Mouse (Mus musculus) midbrain, embryonic 11.5 days (tissue): Measurements from ENCODE around the gene Papola. TPM values are rescaled to one million over a fixed set of nuclear protein-coding genes. Genes with fewer than 3 reads are reported as not detected.

Experiments
- ATAC-seq: fragments of 200-750 bp; cut with Nextera tagmentation; 2 replicates; pipeline ENCODE4 v1.8.0; 2017; ENCODE audit warnings: moderate TSS enrichment, moderate library complexity; ENCODE audit not compliant: low FRiP score
- DNase-seq: peaks from one replicate; pipeline ENCODE4 v3.0.0; 2015; ENCODE audit warnings: low spot score; ENCODE audit errors: missing footprints
- H3K27ac ChIP-seq: fragments of 300-500 bp; sonication (generic); 2 replicates; pipeline ENCODE4 v1.5.1; 2014; ENCODE audit warnings: low read depth, low read length
- H3K27me3 ChIP-seq: fragments of 300-500 bp; sonication (generic); 2 replicates; pipeline ENCODE4 v1.6.1; 2014; ENCODE audit warnings: mild to moderate bottlenecking, low read length, moderate library complexity, mixed read lengths; ENCODE audit not compliant: control insufficient read depth, insufficient read depth
- H3K36me3 ChIP-seq: fragments of 300-500 bp; sonication (generic); 2 replicates; pipeline ENCODE4 v1.6.1; 2014; ENCODE audit warnings: mild to moderate bottlenecking, low read length, moderate library complexity, mixed read lengths; ENCODE audit not compliant: control insufficient read depth, insufficient read depth
- H3K4me1 ChIP-seq: fragments of 300-500 bp; sonication (generic); 2 replicates; pipeline ENCODE4 v1.6.1; 2014; ENCODE audit warnings: low read length; ENCODE audit not compliant: control insufficient read depth, insufficient read depth
- H3K4me2 ChIP-seq: fragments of 300-500 bp; sonication (generic); 2 replicates; pipeline ENCODE4 v1.6.1; 2014; ENCODE audit warnings: mild to moderate bottlenecking, moderate library complexity
- H3K4me3 ChIP-seq: fragments of 300-500 bp; sonication (generic); 2 replicates; pipeline ENCODE4 v1.5.1; 2014; ENCODE audit warnings: low read depth, low read length
- H3K9ac ChIP-seq: fragments of 300-500 bp; sonication (generic); 2 replicates; pipeline ENCODE4 v1.6.1; 2014; ENCODE audit warnings: low read length
- H3K9me3 ChIP-seq: fragments of 300-500 bp; sonication (generic); 2 replicates; pipeline ENCODE4 v1.6.1; 2016; ENCODE audit warnings: low read length; ENCODE audit not compliant: control insufficient read depth
- WGBS: fragments of 180-500 bp; shearing (Covaris S2); extraction: QIAGEN DNeasy Blood & Tissue Kit; methylation state at CpG from one replicate; pipeline ENCODE4 v1.1.7; 2014; 5-methylcytosine and 5-hydroxymethylcytosine counted together
- polyA plus RNA-seq: library from polyadenylated mRNA; unstranded; fragments of >200 nt; fragmentation: Nextera tagmentation; extraction: Ambion mirVana; gene quantifications from 2 replicates; pipeline ENCODE4 v1.2.1, GENCODE M21; 2014

The Papola gene
- polyA plus RNA-seq, 1 experiment from 2014 or later = 253 TPM

DNA sequence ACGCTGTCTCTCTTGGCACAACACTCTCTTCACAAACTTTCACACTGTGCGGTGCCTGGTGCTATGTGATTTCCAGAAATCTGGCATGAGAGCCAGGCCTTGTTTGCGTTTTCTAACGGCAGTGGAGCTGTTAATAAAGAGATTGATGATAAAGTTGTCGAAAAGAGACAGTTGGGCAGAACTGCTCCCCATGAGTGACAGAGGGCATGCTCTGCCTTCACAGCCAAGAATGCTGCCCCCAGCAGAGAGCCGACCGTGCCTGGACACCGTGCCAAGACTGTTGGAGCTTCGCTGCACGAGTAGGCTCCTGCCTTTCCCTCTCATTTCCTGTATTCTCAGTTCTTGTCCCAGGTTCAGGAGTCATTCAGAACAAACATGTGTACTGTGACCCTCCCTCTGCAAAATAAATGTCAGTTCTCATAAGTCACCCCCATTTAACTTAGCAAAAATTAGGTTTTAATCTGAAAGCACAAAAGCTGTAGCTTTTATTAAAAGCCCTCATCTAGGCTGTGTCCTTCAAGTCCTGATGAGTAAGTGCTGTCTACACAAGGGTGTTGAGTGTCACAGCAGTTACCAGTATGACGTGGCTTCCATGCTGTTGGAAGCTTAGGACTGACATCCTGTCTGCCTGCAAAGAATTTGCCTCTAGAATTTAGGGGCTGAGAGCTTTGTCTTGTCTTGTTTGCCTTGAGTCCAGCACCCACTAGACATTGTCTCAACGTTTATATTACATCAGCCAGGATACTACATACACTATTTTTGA lies 58.9 kb downstream of the Papola start:
- 85% methylated on average over 12 of the region's 12 CpGs for WGBS
- no peak for DNase-seq
- no peak overlapping the region for H3K9ac ChIP-seq
- H3K4me3 ChIP-seq = no peak overlapping the region
- H3K36me3 ChIP-seq = peaks cover 9% of the 10 kb centered on the region; the same call in 1 of the 2 replicates
- no peak overlapping the region for H3K27ac ChIP-seq
- H3K9me3 ChIP-seq = no peaks in the 10 kb centered on the region
- H3K4me2 ChIP-seq = no peak overlapping the region
- ATAC-seq = no peak
- H3K4me1 ChIP-seq = no peaks in the 10 kb centered on the region
- no peaks in the 10 kb centered on the region for H3K27me3 ChIP-seq

DNA sequence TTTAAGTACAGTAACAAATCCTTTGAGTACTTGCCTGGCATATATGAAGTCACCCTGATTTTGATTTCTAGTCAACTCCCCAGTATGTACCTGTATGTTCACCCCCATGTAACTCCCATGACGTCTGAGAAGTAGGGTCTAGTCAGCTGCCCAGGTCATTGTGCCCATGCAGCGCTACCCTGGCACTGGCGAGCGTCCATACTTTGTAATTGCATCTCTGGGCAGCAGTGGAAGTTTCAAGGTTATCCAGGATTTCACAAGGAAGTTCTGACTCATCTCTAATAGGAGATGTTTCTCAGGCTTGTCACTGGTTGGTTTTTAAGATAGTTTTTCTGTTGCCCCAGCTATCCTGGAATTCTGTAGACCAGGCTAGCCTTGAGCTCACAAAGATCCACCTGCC lies 59.9 kb downstream of the Papola start:
- no peak for ATAC-seq
- 94% methylated on average over 4 of the region's 4 CpGs for WGBS

DNA sequence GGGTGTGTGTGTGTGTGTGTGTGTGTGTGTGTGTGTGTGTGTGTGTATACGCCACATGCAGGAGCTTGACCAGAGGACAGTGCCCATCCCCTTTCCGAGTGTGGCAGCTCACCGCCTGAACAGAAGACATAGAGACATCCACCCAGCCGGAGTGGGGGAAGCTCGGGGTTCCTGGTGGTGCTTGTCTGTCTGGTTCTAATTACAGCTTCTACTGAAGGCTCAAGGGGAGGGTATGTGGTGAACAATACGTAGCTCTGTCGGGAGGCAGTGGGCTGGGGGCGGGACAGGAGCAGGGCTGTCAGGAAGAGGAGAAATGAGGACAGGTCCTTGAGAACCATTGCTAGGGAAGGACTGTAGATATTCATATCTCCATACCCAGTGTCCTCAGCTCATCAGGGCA lies 64.6 kb downstream of the Papola start:
- Histone ChIP-seq H3K9ac (no peak overlapping the region), H3K4me3 (no peak overlapping the region), H3K9me3 (no peaks in the 10 kb centered on the region), H3K27me3 (no peaks in the 10 kb centered on the region), H3K36me3 (no peaks in the 10 kb centered on the region), H3K27ac (no peak overlapping the region), H3K4me1 (no peaks in the 10 kb centered on the region), H3K4me2 (no peak overlapping the region)
- no peak for ATAC-seq
- WGBS = 73% methylated on average over 8 of the region's 8 CpGs
- no peak for DNase-seq

More for the DNA sequence above, 59.9 kb downstream of the Papola start:
- H3K27ac ChIP-seq = no peak overlapping the region
- no peak overlapping the region for H3K4me3 ChIP-seq
- no peak overlapping the region for H3K4me2 ChIP-seq
- H3K4me1 ChIP-seq = no peaks in the 10 kb centered on the region
- no peaks in the 10 kb centered on the region for H3K27me3 ChIP-seq
- H3K36me3 ChIP-seq = peaks cover 9% of the 10 kb centered on the region; the same call in 1 of the 2 replicates
- DNase-seq = no peak
- H3K9me3 ChIP-seq = no peaks in the 10 kb centered on the region
- H3K9ac ChIP-seq = no peak overlapping the region

GRCm38 (mm10) chr12:105850675-105851074 lies 66.2 kb downstream of the Papola start:
- H3K4me3 ChIP-seq = no peak overlapping the region
- H3K4me2 ChIP-seq = no peak overlapping the region
- no peaks in the 10 kb centered on the region for H3K9me3 ChIP-seq
- H3K27ac ChIP-seq = no peak overlapping the region
- DNase-seq (no peak), ATAC-seq (no peak)
- H3K27me3 ChIP-seq = no peaks in the 10 kb centered on the region
- H3K36me3 ChIP-seq = no peaks in the 10 kb centered on the region
- no peak overlapping the region for H3K9ac ChIP-seq
- WGBS = 77% methylated on average over 9 of the region's 9 CpGs
- no peaks in the 10 kb centered on the region for H3K4me1 ChIP-seq

DNA sequence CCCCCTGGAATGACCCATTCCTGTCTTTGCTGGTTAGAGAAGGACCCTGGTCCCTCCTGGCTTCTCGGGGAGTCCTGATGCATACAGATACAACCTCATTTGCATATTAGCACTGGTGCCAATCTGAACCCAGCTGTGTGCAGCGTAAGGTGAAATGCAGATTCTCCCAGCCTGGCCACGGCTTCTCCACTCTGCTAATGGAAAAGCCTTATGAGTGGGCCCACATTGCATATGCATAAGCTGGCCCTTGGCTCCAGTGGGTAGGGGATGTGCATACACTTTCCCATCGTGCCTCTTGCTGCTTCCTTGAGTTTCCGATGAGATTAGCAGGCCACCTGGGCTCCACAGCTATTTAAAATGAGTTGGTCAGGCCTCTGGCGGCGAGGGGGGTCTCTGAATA lies 68.3 kb downstream of the Papola start:
- Histone ChIP-seq H3K4me1 (no peaks in the 10 kb centered on the region), H3K9ac (no peak overlapping the region), H3K4me3 (no peak overlapping the region), H3K9me3 (no peaks in the 10 kb centered on the region), H3K4me2 (no peak overlapping the region), H3K36me3 (no peaks in the 10 kb centered on the region), H3K27ac (no peak overlapping the region), H3K27me3 (no peaks in the 10 kb centered on the region)
- WGBS = 52% methylated on average over 7 of the region's 7 CpGs
- no peak for DNase-seq
- ATAC-seq = peak; percentile 45; the same call in 1 of the 2 replicates

DNA sequence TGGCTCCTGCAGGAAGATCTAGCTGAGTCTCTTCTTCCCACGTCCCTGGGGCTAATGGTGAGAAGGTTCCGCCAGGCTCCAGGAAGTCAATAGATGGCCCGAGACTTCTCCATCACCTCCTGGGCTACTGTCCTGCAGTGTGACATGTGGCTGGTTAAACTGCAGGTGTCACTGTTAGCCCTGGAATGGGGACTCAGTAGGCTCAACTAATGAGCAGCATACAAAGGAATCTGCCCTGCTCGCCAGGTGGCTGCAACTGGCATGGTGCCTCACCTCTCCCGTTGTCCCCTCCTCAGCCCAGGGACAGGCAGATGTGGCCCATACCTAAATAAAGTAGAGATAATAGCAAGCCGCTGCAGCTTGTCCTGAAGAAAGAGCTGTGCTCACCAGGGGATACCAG lies 70.1 kb downstream of the Papola start:
- no peaks in the 10 kb centered on the region for H3K4me1 ChIP-seq
- no peak overlapping the region for H3K27ac ChIP-seq
- no peak overlapping the region for H3K4me2 ChIP-seq
- no peak overlapping the region for H3K4me3 ChIP-seq
- H3K27me3 ChIP-seq = no peaks in the 10 kb centered on the region
- no peaks in the 10 kb centered on the region for H3K36me3 ChIP-seq
- no peak for DNase-seq
- WGBS = 37% methylated on average over 6 of the region's 6 CpGs
- H3K9ac ChIP-seq = no peak overlapping the region
- ATAC-seq = 0 out of 2 replicates have a peak, but pooled peaks have one; percentile 47
- no peaks in the 10 kb centered on the region for H3K9me3 ChIP-seq

- no peak overlapping the region for H3K4me2 ChIP-seq
- no peaks in the 10 kb centered on the region for H3K27me3 ChIP-seq
- ATAC-seq (no peak), DNase-seq (no peak)
- H3K36me3 ChIP-seq = no peaks in the 10 kb centered on the region
- no peak overlapping the region for H3K9ac ChIP-seq
- no peaks in the 10 kb centered on the region; the same call in 1 of the 2 replicates for H3K9me3 ChIP-seq
- no peak overlapping the region for H3K4me3 ChIP-seq
- no peaks in the 10 kb centered on the region for H3K4me1 ChIP-seq
- 83% methylated on average over 5 of the region's 5 CpGs for WGBS
- H3K27ac ChIP-seq = no peak overlapping the region
These were observed 73.6 kb downstream of the Papola start for GRCm38 (mm10) chr12:105857902-105858640.

DNA sequence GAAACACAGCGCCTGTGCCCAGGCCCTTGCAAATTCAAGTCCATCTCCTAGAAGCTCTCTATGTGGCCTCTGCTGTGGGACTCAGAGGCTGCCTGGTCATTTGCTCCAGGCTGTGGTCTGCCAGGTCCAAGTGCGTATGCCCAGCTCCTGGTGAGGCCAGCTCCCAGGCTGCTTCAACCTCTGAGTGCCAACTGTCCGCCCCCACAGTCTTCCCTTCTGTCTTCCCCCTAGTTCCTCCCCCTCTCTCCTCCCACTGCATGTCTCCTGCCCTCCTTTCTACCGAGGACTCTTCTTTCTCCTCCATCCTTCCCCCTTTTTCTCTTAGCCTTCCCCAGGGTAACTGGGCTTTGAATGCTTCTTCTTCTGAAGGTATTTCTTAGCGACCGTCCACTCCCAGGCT lies 77.6 kb downstream of the Papola start:
- Histone ChIP-seq H3K4me1 (no peaks in the 10 kb centered on the region), H3K9me3 (no peaks in the 10 kb centered on the region; the same call in 1 of the 2 replicates), H3K4me2 (no peak overlapping the region), H3K9ac (no peak overlapping the region), H3K4me3 (no peak overlapping the region), H3K27me3 (no peaks in the 10 kb centered on the region), H3K36me3 (no peaks in the 10 kb centered on the region), H3K27ac (no peak overlapping the region)
- WGBS = 69% methylated on average over 6 of the region's 6 CpGs
- ATAC-seq (no peak), DNase-seq (no peak)

DNA sequence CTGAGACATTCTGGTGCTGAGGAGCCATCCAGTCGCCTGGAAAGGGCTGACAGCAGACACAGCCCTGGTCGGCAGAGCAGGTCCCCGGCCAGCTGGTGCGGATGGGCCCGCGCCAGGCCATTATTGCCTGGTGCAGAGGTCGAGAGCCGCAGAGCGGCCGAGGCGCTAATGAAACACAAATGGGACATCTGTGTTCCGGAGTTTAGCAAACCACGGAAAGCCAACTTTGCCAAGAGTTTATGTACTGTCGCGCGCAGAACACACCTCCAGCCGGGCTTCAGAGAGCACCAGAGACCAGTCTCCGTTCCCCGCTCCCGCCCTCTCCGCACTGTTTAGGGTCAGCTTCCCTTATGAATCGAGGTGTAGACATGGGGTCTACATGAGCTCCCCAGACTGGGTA lies 78.1 kb downstream of the Papola start:
- 85% methylated on average over 22 of the region's 22 CpGs for WGBS
- H3K4me3 ChIP-seq = no peak overlapping the region
- H3K27me3 ChIP-seq = no peaks in the 10 kb centered on the region
- H3K36me3 ChIP-seq = no peaks in the 10 kb centered on the region
- no peaks in the 10 kb centered on the region; the same call in 1 of the 2 replicates for H3K9me3 ChIP-seq
- no peak for DNase-seq
- no peak for ATAC-seq
- no peak overlapping the region for H3K27ac ChIP-seq
- H3K4me1 ChIP-seq = no peaks in the 10 kb centered on the region
- no peak overlapping the region for H3K4me2 ChIP-seq
- no peak overlapping the region for H3K9ac ChIP-seq
